Mouse (Mus musculus) CH12.LX (cell line): ENCODE results near the gene Srgap2. TPM values are rescaled to one million over a fixed set of nuclear protein-coding genes. Genes with fewer than 3 reads are reported as not detected.
A peak's percentile ranks its signal among the peaks of the same experiment; 100 is the strongest.

Experiments used
- DNase-seq: peaks from one replicate; pipeline ENCODE4 v3.0.0-alpha.2; 2013; ENCODE audit errors: extremely low read depth
- H3K27ac ChIP-seq: 2 replicates; pipeline ENCODE4 v1.5.1; 2012; ENCODE audit warnings: low read depth, mild to moderate bottlenecking, control low read depth, moderate library complexity; ENCODE audit not compliant: insufficient read depth
- H3K27me3 ChIP-seq: replicated peaks from 2 replicates; pipeline ENCODE3; 2012; ENCODE audit warnings: inconsistent platforms
- H3K36me3 ChIP-seq, 2 experiments: replicated peaks in 1 of 2; 2 replicates each; pipeline versions ENCODE3 to v1.6.1; 2012; ENCODE audit warnings: inconsistent platforms in 1 of 2, low read length in 1 of 2, mild to moderate bottlenecking in 1 of 2, mixed read lengths in 1 of 2, moderate library complexity in 1 of 2; ENCODE audit not compliant: control insufficient read depth in 1 of 2, insufficient read depth in 1 of 2
- H3K4me1 ChIP-seq, 2 experiments: 2 replicates each; pipeline ENCODE4 v1.6.1; 2012; ENCODE audit warnings: inconsistent platforms in 1 of 2, moderate library complexity in 1 of 2; ENCODE audit not compliant: insufficient read depth in 2 of 2, control insufficient read depth in 1 of 2
- H3K4me2 ChIP-seq: 2 replicates; pipeline ENCODE4 v1.6.1; 2012; ENCODE audit warnings: low read depth, mild to moderate bottlenecking, control low read depth; ENCODE audit not compliant: poor library complexity, insufficient read depth, severe bottlenecking
- H3K4me3 ChIP-seq, 3 experiments: fragments of 150-350 bp in 1 of 3; sonication (generic) in 1 of 3; replicated peaks in 1 of 3; 2 replicates each; pipeline versions ENCODE3 to v1.5.1; 2011 to 2012; ENCODE audit warnings: low read depth in 2 of 3, low read length in 2 of 3, mild to moderate bottlenecking in 2 of 3, moderate library complexity in 2 of 3, control low read depth in 1 of 3, improper control_type of control experiment in 1 of 3, inconsistent platforms in 1 of 3, mixed read lengths in 1 of 3; ENCODE audit not compliant: poor library complexity in 1 of 3
- H3K79me2 ChIP-seq: replicated peaks from 2 replicates; pipeline ENCODE4 v1.6.1; 2012; ENCODE audit warnings: mild to moderate bottlenecking, moderate library complexity; ENCODE audit not compliant: control insufficient read depth, poor library complexity, insufficient read depth, severe bottlenecking; ENCODE audit errors: extremely low read depth
- H3K9ac ChIP-seq: 2 replicates; pipeline ENCODE4 v1.6.1; 2012; ENCODE audit warnings: low read depth, mild to moderate bottlenecking, control low read depth, moderate library complexity; ENCODE audit not compliant: insufficient read depth
- H3K9me3 ChIP-seq: replicated peaks from 2 replicates; pipeline ENCODE3; 2012; ENCODE audit warnings: low read length, inconsistent platforms, mixed read lengths
- BHLHE40 ChIP-seq: IDR thresholded peaks from 2 replicates; pipeline ENCODE4 v1.6.1; 2011; ENCODE audit warnings: mild to moderate bottlenecking, low read depth, low read length, improper control_type of control experiment
- CHD1 ChIP-seq: IDR thresholded peaks from 2 replicates; pipeline ENCODE4 v1.6.1; 2012; ENCODE audit warnings: low read depth, low read length, improper control_type of control experiment, inconsistent platforms
- CHD2 ChIP-seq: IDR thresholded peaks from 2 replicates; pipeline ENCODE4 v1.6.1; 2011; ENCODE audit warnings: low read length, improper control_type of control experiment
- E2F4 ChIP-seq: IDR thresholded peaks from 2 replicates; pipeline ENCODE4 v1.6.1; 2011; ENCODE audit warnings: low read depth, low read length, improper control_type of control experiment; ENCODE audit not compliant: insufficient replicate concordance
- ELF1 ChIP-seq: IDR thresholded peaks from 2 replicates; pipeline ENCODE4 v1.6.1; 2014; ENCODE audit warnings: low read depth, mild to moderate bottlenecking, inconsistent platforms, low read length, improper control_type of control experiment
- EP300 ChIP-seq: IDR thresholded peaks from 2 replicates; pipeline ENCODE4 v1.6.1; 2011; ENCODE audit warnings: low read length, improper control_type of control experiment
- ETS1 ChIP-seq: conservative IDR thresholded peaks from 2 replicates; pipeline ENCODE4 v1.6.1; 2012; ENCODE audit warnings: low read depth, mild to moderate bottlenecking, inconsistent platforms, low read length, improper control_type of control experiment, moderate library complexity
- GABPA ChIP-seq: IDR thresholded peaks from 2 replicates; pipeline ENCODE4 v1.6.1; 2012; ENCODE audit warnings: low read depth, low read length, improper control_type of control experiment, inconsistent platforms; ENCODE audit not compliant: insufficient replicate concordance
- HCFC1 ChIP-seq: IDR thresholded peaks from 2 replicates; pipeline ENCODE4 v1.6.1; 2012; ENCODE audit warnings: low read depth, mild to moderate bottlenecking, inconsistent platforms, low read length, improper control_type of control experiment
- IRF4 ChIP-seq: IDR thresholded peaks from 2 replicates; pipeline ENCODE4 v1.6.1; 2014; ENCODE audit warnings: low read depth, mild to moderate bottlenecking, inconsistent platforms, low read length, improper control_type of control experiment
- JUN ChIP-seq: IDR thresholded peaks from 2 replicates; pipeline ENCODE4 v1.6.1; 2011; ENCODE audit warnings: low read depth, mild to moderate bottlenecking, low read length, improper control_type of control experiment, moderate library complexity; ENCODE audit not compliant: insufficient read depth
- JUND ChIP-seq: conservative IDR thresholded peaks from 2 replicates; pipeline ENCODE4 v1.6.1; 2011; ENCODE audit warnings: low read depth, low read length, improper control_type of control experiment
- KAT2A ChIP-seq: IDR thresholded peaks from 2 replicates; pipeline ENCODE4 v1.6.1; 2012; ENCODE audit warnings: low read length, improper control_type of control experiment, inconsistent platforms; ENCODE audit not compliant: insufficient replicate concordance
- MAFK ChIP-seq: IDR thresholded peaks from 2 replicates; pipeline ENCODE4 v1.6.1; 2011; ENCODE audit warnings: low read length, improper control_type of control experiment; ENCODE audit not compliant: insufficient replicate concordance
- MAX ChIP-seq: IDR thresholded peaks from 2 replicates; pipeline ENCODE4 v1.6.1; 2011; ENCODE audit warnings: low read length, improper control_type of control experiment
- MAZ ChIP-seq: IDR thresholded peaks from 2 replicates; pipeline ENCODE4 v1.6.1; 2012; ENCODE audit warnings: low read depth, mild to moderate bottlenecking, inconsistent platforms, low read length, improper control_type of control experiment, moderate library complexity
- MXI1 ChIP-seq: IDR thresholded peaks from 2 replicates; pipeline ENCODE4 v1.6.1; 2011; ENCODE audit warnings: mild to moderate bottlenecking, low read depth, low read length, improper control_type of control experiment
- MYC ChIP-seq: IDR thresholded peaks from 2 replicates; pipeline ENCODE4 v1.6.1; 2011; ENCODE audit warnings: low read depth, mild to moderate bottlenecking, improper control_type of control experiment, low read length
- NRF1 ChIP-seq: IDR thresholded peaks from 2 replicates; pipeline ENCODE4 v1.6.1; 2014; ENCODE audit warnings: low read depth, mild to moderate bottlenecking, inconsistent platforms, low read length, improper control_type of control experiment, moderate library complexity
- PAX5 ChIP-seq: IDR thresholded peaks from 2 replicates; pipeline ENCODE4 v1.6.1; 2012; ENCODE audit warnings: low read length, inconsistent platforms, mixed read lengths
- POLR2A ChIP-seq: IDR thresholded peaks from 2 replicates; pipeline ENCODE4 v1.6.1; 2011; ENCODE audit warnings: low read depth, mild to moderate bottlenecking, improper control_type of control experiment, low read length
- POLR2AphosphoS2 ChIP-seq: IDR thresholded peaks from 2 replicates; pipeline ENCODE4 v1.6.1; 2011; ENCODE audit warnings: low read depth, low read length, improper control_type of control experiment
- RCOR1 ChIP-seq: conservative IDR thresholded peaks from 2 replicates; pipeline ENCODE4 v1.6.1; 2012; ENCODE audit warnings: low read depth, mild to moderate bottlenecking, inconsistent platforms, low read length, improper control_type of control experiment
- SIN3A ChIP-seq: IDR thresholded peaks from 2 replicates; pipeline ENCODE4 v1.6.1; 2012; ENCODE audit warnings: low read length, improper control_type of control experiment, inconsistent platforms
- TBP ChIP-seq: conservative IDR thresholded peaks from 2 replicates; pipeline ENCODE4 v1.6.1; 2011; ENCODE audit warnings: low read depth, low read length, improper control_type of control experiment
- TCF12 ChIP-seq: IDR thresholded peaks from 2 replicates; pipeline ENCODE4 v1.6.1; 2014; ENCODE audit warnings: low read depth, mild to moderate bottlenecking, inconsistent platforms, low read length, improper control_type of control experiment
- UBTF ChIP-seq: IDR thresholded peaks from 2 replicates; pipeline ENCODE4 v1.6.1; 2012; ENCODE audit warnings: low read depth, mild to moderate bottlenecking, inconsistent platforms, low read length, improper control_type of control experiment, moderate library complexity
- USF1 ChIP-seq: IDR thresholded peaks from 2 replicates; pipeline ENCODE4 v1.6.1; 2014; ENCODE audit warnings: low read depth, mild to moderate bottlenecking, inconsistent platforms, low read length, improper control_type of control experiment
- USF2 ChIP-seq: conservative IDR thresholded peaks from 2 replicates; pipeline ENCODE4 v1.6.1; 2011; ENCODE audit warnings: low read depth, low read length, improper control_type of control experiment
- ZC3H11A ChIP-seq: IDR thresholded peaks from 2 replicates; pipeline ENCODE4 v1.6.1; 2012; ENCODE audit warnings: low read depth, mild to moderate bottlenecking, inconsistent platforms, low read length, improper control_type of control experiment
- ZKSCAN1 ChIP-seq: IDR thresholded peaks from 2 replicates; pipeline ENCODE4 v1.6.1; 2012; ENCODE audit warnings: low read depth, inconsistent platforms, low read length, improper control_type of control experiment, borderline replicate concordance
- ZMIZ1 ChIP-seq: IDR thresholded peaks from 2 replicates; pipeline ENCODE4 v1.6.1; 2012; ENCODE audit warnings: low read depth, mild to moderate bottlenecking, inconsistent platforms, low read length, improper control_type of control experiment
- ZNF384 ChIP-seq: IDR thresholded peaks from 2 replicates; pipeline ENCODE4 v1.6.1; 2012; ENCODE audit warnings: low read depth, low read length, improper control_type of control experiment, inconsistent platforms
- dilution Hi-C: fragments of 300-500 bp; cut with MboI; formaldehyde crosslinking; loops from 2 replicates; pipeline ENCODE4 v1.14.3; 2020; ENCODE audit warnings: low sequenced_read_pairs; ENCODE audit not compliant: extremely low pct_unique_long_range_greater_than_20kb, extremely low pct_ligation_motif_present
- in situ Hi-C: fragments of 300-500 bp; cut with MboI; formaldehyde crosslinking; loops from 3 replicates; pipeline ENCODE4 v1.14.3; 2019; ENCODE audit warnings: low sequenced_read_pairs, low pct_ligation_motif_present, low pct_unique_long_range_greater_than_20kb, mixed read lengths
- polyA plus RNA-seq: library from polyadenylated mRNA; unstranded; fragments of >175 nt; gene quantifications from 2 replicates; pipeline ENCODE4 v1.2.1, GENCODE M21; 2012; ENCODE audit warnings: low read depth; ENCODE audit not compliant: insufficient read length
- total RNA-seq, 2 experiments: library from RNA; depleted of rRNA; stranded (reverse); fragments of 300-350 nt in 1 of 2; fragments of >200 nt in 1 of 2; gene quantifications; 2 replicates each; pipeline ENCODE4 v1.2.3; 2012 to 2014

Gene Srgap2
- total and polyA plus RNA-seq, 3 experiments = 9.7 to 28.1 (median 26.8) TPM

DNA sequence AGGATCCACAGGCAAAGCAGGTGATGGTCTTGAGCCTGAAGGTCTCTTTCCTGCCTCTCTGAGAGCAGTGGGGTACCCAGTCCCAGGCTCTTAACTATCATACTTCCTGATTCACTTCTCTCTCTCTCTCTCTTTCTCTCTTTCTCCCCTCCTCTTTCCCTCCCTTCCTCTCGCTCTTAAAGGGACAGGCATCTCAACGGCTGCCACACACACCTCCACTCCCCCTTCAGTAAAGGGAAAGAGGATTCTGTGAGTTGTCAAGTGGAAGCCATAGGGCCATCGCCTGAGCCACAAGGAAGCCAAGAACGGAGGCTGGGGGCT, 247.7 kb downstream of the Srgap2 start, which contains the start of gene Ikbke:
Ikbke (minus strand) TSS at position 151 of the 321 bp plus-strand sequence.
- TF ChIP-seq BHLHE40 (no peak), POLR2A (peak; percentile 59), ZKSCAN1 (no peak), HCFC1 (peak; percentile 60; the same call in 1 of the 2 replicates), ZC3H11A (no peak), JUND (no peak), ETS1 (no peak), ZMIZ1 (no peak), USF2 (no peak), UBTF (no peak), KAT2A (no peak), ZNF384 (no peak), MXI1 (peak; percentile 28; the same call in 1 of the 2 replicates), NRF1 (no peak), SIN3A (peak; percentile 85), CHD2 (no peak), PAX5 (no peak), ELF1 (peak; percentile 83), E2F4 (no peak), MAX (no peak), IRF4 (peak; percentile 33; the same call in 1 of the 2 replicates), JUN (no peak), TCF12 (0 out of 2 replicates have a peak, but pooled peaks have one; percentile 24), POLR2AphosphoS2 (no peak; the same call in 1 of the 2 replicates), EP300 (no peak), MAFK (no peak), TBP (peak; percentile 63), MAZ (peak; percentile 68; the same call in 1 of the 2 replicates), RCOR1 (no peak), USF1 (no peak), MYC (no peak), CHD1 (peak; percentile 85; the same call in 1 of the 2 replicates), GABPA (no peak)
- peaks cover 28 to 68% of the 10 kb centered on the region in 2 experiments for H3K4me1 ChIP-seq
- in situ Hi-C loops (no loop called here), dilution Hi-C loops (no loop called here)
- peaks cover 13 to 29% of the 10 kb centered on the region in 2 experiments for H3K36me3 ChIP-seq
- peaks cover 18% of the 10 kb centered on the region for H3K79me2 ChIP-seq
- no peaks in the 10 kb centered on the region for H3K9me3 ChIP-seq
- H3K4me3 ChIP-seq = peak within 1 kb of the TSS; percentile 62 to 83 (median 81)
- H3K27ac ChIP-seq = peak within 1 kb of the TSS; percentile 61
- no peaks in the 10 kb centered on the region for H3K27me3 ChIP-seq
- peak within 1 kb of the TSS; percentile 92 for H3K4me2 ChIP-seq
- peak; percentile 52 for DNase-seq
- peak within 1 kb of the TSS; percentile 88 for H3K9ac ChIP-seq
